Mouse (Mus musculus): Measurements from ENCODE around the gene Spata45. TPM values are rescaled to one million over a fixed set of nuclear protein-coding genes. Genes with fewer than 3 reads are reported as not detected.
"Not testable (repeated sequence)": the region's sequence is repeated elsewhere in the genome, so short reads cannot be mapped to it uniquely, and the experiment has no call there.

Spata45 gene
- polyA plus RNA-seq, 1 experiment from 2014 or later, result 0.86 TPM

- Histone ChIP-seq H3K36me3 (ENCODE audit: control insufficient read depth, insufficient read depth, low read length) (no peaks in the 10 kb centered on the region), H3K9me3 (replicated peaks; ENCODE audit: control insufficient read depth, low read length) (no peaks in the 10 kb centered on the region), H3K4me2 (no peak overlapping the region), H3K4me3 (ENCODE audit: low read depth, low read length) (no peak overlapping the region), H3K9ac (ENCODE audit: low read depth, low read length) (no peak overlapping the region), H3K27me3 (ENCODE audit: control insufficient read depth, insufficient read depth, low read length) (no peaks in the 10 kb centered on the region), H3K27ac (ENCODE audit: low read depth, low read length) (no peak overlapping the region), H3K4me1 (ENCODE audit: control insufficient read depth, insufficient read depth, low read length) (0 out of 2 replicates have a peak, but pooled peaks cover 8% of the 10 kb centered on the region)
- ATAC-seq (replicated peaks; ENCODE audit: insufficient number of reproducible peaks, low FRiP score, low TSS enrichment), result no peak
- 62% methylated on average over 10 of the region's 10 CpGs for WGBS (ENCODE audit: insufficient replicate concordance)
Observed at GRCm38 (mm10) chr1:191030182-191030581, 6.3 kb upstream of the Spata45 start.

DNA sequence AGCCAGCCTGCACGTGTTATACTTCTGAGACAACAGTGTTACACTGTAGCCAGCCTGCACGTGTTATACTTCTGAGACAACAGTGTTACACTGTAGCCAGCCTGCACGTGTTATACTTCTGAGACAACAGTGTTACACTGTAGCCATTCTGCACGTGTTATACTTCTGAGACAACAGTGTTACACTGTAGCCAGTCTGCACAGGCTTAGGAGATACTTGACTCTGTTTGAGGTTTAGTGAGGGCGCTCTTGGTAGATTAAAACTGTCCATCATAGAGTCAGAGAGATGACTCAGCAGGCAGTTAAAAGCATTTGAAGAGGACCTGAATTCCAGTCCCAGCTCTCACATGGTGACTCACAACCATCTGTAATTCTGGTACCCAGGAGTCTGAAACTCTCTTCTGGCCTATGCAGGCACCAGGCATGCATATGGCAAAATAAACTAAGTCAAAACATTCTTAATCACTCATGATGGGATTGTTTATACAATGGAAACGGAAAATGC is 5.5 kb upstream of the Spata45 start:
- not testable (repeated sequence) for H3K4me2 ChIP-seq; H3K4me3 ChIP-seq (ENCODE audit: low read depth, low read length); H3K9me3 ChIP-seq (replicated peaks; ENCODE audit: control insufficient read depth, low read length); H3K4me1 ChIP-seq (ENCODE audit: control insufficient read depth, insufficient read depth, low read length); H3K9ac ChIP-seq (ENCODE audit: low read depth, low read length); H3K27ac ChIP-seq (ENCODE audit: low read depth, low read length); H3K36me3 ChIP-seq (ENCODE audit: control insufficient read depth, insufficient read depth, low read length); ATAC-seq (replicated peaks; ENCODE audit: insufficient number of reproducible peaks, low FRiP score, low TSS enrichment); H3K27me3 ChIP-seq (ENCODE audit: control insufficient read depth, insufficient read depth, low read length)
- WGBS (ENCODE audit: insufficient replicate concordance), result 63% methylated on average over 6 of the region's 6 CpGs

GRCm38 (mm10) chr1:191035649-191036048 is 790 bp upstream of the Spata45 start:
- H3K4me2 ChIP-seq, result no peak overlapping the region
- no peaks in the 10 kb centered on the region for H3K36me3 ChIP-seq (ENCODE audit: control insufficient read depth, insufficient read depth, low read length)
- H3K9ac ChIP-seq (ENCODE audit: low read depth, low read length), result no peak overlapping the region
- no peaks in the 10 kb centered on the region for H3K9me3 ChIP-seq (replicated peaks; ENCODE audit: control insufficient read depth, low read length)
- ATAC-seq (replicated peaks; ENCODE audit: insufficient number of reproducible peaks, low FRiP score, low TSS enrichment), result no peak
- H3K4me3 ChIP-seq (ENCODE audit: low read depth, low read length), result no peak overlapping the region
- 34% methylated on average over 4 of the region's 4 CpGs for WGBS (ENCODE audit: insufficient replicate concordance)
- H3K27me3 ChIP-seq (ENCODE audit: control insufficient read depth, insufficient read depth, low read length), result no peaks in the 10 kb centered on the region
- H3K4me1 ChIP-seq (ENCODE audit: control insufficient read depth, insufficient read depth, low read length), result no peaks in the 10 kb centered on the region
- no peak overlapping the region for H3K27ac ChIP-seq (ENCODE audit: low read depth, low read length)

GRCm38 (mm10) chr1:191037999-191038398 is 1.6 kb downstream of the Spata45 start:
- Histone ChIP-seq H3K4me3 (ENCODE audit: low read depth, low read length) (no peak overlapping the region), H3K4me2 (no peak overlapping the region), H3K27me3 (ENCODE audit: control insufficient read depth, insufficient read depth, low read length) (no peaks in the 10 kb centered on the region), H3K9me3 (replicated peaks; ENCODE audit: control insufficient read depth, low read length) (no peaks in the 10 kb centered on the region), H3K36me3 (ENCODE audit: control insufficient read depth, insufficient read depth, low read length) (no peaks in the 10 kb centered on the region), H3K9ac (ENCODE audit: low read depth, low read length) (no peak overlapping the region), H3K27ac (ENCODE audit: low read depth, low read length) (no peak overlapping the region), H3K4me1 (ENCODE audit: control insufficient read depth, insufficient read depth, low read length) (no peaks in the 10 kb centered on the region)
- 89% methylated on average over 4 of the region's 4 CpGs for WGBS (ENCODE audit: insufficient replicate concordance)
- ATAC-seq (replicated peaks; ENCODE audit: insufficient number of reproducible peaks, low FRiP score, low TSS enrichment), result no peak

GRCm38 (mm10) chr1:191041352-191041751 is 4.9 kb downstream of the Spata45 start:
- no peaks in the 10 kb centered on the region for H3K27me3 ChIP-seq (ENCODE audit: control insufficient read depth, insufficient read depth, low read length)
- H3K36me3 ChIP-seq (ENCODE audit: control insufficient read depth, insufficient read depth, low read length), result no peaks in the 10 kb centered on the region
- H3K27ac ChIP-seq (ENCODE audit: low read depth, low read length), result no peak overlapping the region
- H3K9me3 ChIP-seq (replicated peaks; ENCODE audit: control insufficient read depth, low read length), result no peaks in the 10 kb centered on the region
- H3K4me1 ChIP-seq (ENCODE audit: control insufficient read depth, insufficient read depth, low read length), result no peaks in the 10 kb centered on the region
- no peak overlapping the region for H3K9ac ChIP-seq (ENCODE audit: low read depth, low read length)
- H3K4me3 ChIP-seq (ENCODE audit: low read depth, low read length), result no peak overlapping the region
- H3K4me2 ChIP-seq, result no peak overlapping the region
- ATAC-seq (replicated peaks; ENCODE audit: insufficient number of reproducible peaks, low FRiP score, low TSS enrichment), result no peak

- Histone ChIP-seq H3K4me2 (no peak overlapping the region), H3K9me3 (replicated peaks; ENCODE audit: control insufficient read depth, low read length) (no peaks in the 10 kb centered on the region), H3K9ac (ENCODE audit: low read depth, low read length) (no peak overlapping the region), H3K27ac (ENCODE audit: low read depth, low read length) (no peak overlapping the region), H3K27me3 (ENCODE audit: control insufficient read depth, insufficient read depth, low read length) (no peaks in the 10 kb centered on the region), H3K36me3 (ENCODE audit: control insufficient read depth, insufficient read depth, low read length) (no peaks in the 10 kb centered on the region), H3K4me1 (ENCODE audit: control insufficient read depth, insufficient read depth, low read length) (no peaks in the 10 kb centered on the region), H3K4me3 (ENCODE audit: low read depth, low read length) (no peak overlapping the region)
- 82% methylated on average over 5 of the region's 5 CpGs for WGBS (ENCODE audit: insufficient replicate concordance)
- ATAC-seq (replicated peaks; ENCODE audit: insufficient number of reproducible peaks, low FRiP score, low TSS enrichment), result no peak
Observed at GRCm38 (mm10) chr1:191042106-191042505, 5.7 kb downstream of the Spata45 start.

GRCm38 (mm10) chr1:191042688-191043087 is 6.2 kb downstream of the Spata45 start:
- no peak for ATAC-seq (replicated peaks; ENCODE audit: insufficient number of reproducible peaks, low FRiP score, low TSS enrichment)
- H3K36me3 ChIP-seq (ENCODE audit: control insufficient read depth, insufficient read depth, low read length), result no peaks in the 10 kb centered on the region
- no peaks in the 10 kb centered on the region for H3K4me1 ChIP-seq (ENCODE audit: control insufficient read depth, insufficient read depth, low read length)
- no peak overlapping the region for H3K9ac ChIP-seq (ENCODE audit: low read depth, low read length)
- no peaks in the 10 kb centered on the region for H3K27me3 ChIP-seq (ENCODE audit: control insufficient read depth, insufficient read depth, low read length)
- no peak overlapping the region for H3K4me3 ChIP-seq (ENCODE audit: low read depth, low read length)
- H3K27ac ChIP-seq (ENCODE audit: low read depth, low read length), result no peak overlapping the region
- H3K4me2 ChIP-seq, result no peak overlapping the region
- WGBS (ENCODE audit: insufficient replicate concordance), result 67% methylated on average over 3 of the region's 3 CpGs
- H3K9me3 ChIP-seq (replicated peaks; ENCODE audit: control insufficient read depth, low read length), result no peaks in the 10 kb centered on the region

DNA sequence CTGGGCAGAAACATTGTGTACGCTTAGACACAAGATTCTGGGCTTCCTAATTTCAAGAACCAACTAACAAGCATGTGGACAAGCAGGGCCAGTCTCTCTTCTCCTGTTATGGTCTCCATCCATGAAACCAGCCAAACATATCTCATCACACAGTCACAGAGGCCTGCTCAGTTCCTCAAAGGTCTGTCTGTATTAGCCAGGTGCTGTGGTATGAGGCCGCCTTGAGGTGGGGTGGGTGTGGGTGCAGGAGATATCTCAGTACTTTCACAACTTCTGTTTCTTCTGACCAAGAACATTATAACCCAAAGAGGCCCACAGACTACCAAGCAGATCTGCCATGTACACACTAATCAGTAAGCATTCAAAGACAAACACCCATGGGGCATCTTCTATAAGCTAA is 8.8 kb downstream of the Spata45 start:
- Histone ChIP-seq H3K9ac (ENCODE audit: low read depth, low read length) (no peak overlapping the region), H3K36me3 (ENCODE audit: control insufficient read depth, insufficient read depth, low read length) (no peaks in the 10 kb centered on the region), H3K9me3 (replicated peaks; ENCODE audit: control insufficient read depth, low read length) (no peaks in the 10 kb centered on the region), H3K4me3 (ENCODE audit: low read depth, low read length) (no peak overlapping the region), H3K27me3 (ENCODE audit: control insufficient read depth, insufficient read depth, low read length) (no peaks in the 10 kb centered on the region), H3K4me1 (ENCODE audit: control insufficient read depth, insufficient read depth, low read length) (no peaks in the 10 kb centered on the region), H3K27ac (ENCODE audit: low read depth, low read length) (no peak overlapping the region), H3K4me2 (no peak overlapping the region)
- no peak for ATAC-seq (replicated peaks; ENCODE audit: insufficient number of reproducible peaks, low FRiP score, low TSS enrichment)
- WGBS (ENCODE audit: insufficient replicate concordance), result 89% methylated on average over 2 of the region's 2 CpGs

GRCm38 (mm10) chr1:191046231-191046824 is 9.9 kb downstream of the Spata45 start:
- Histone ChIP-seq H3K4me1 (ENCODE audit: control insufficient read depth, insufficient read depth, low read length) (no peaks in the 10 kb centered on the region), H3K4me3 (ENCODE audit: low read depth, low read length) (no peak overlapping the region), H3K4me2 (no peak overlapping the region), H3K27me3 (ENCODE audit: control insufficient read depth, insufficient read depth, low read length) (no peaks in the 10 kb centered on the region), H3K9me3 (replicated peaks; ENCODE audit: control insufficient read depth, low read length) (no peaks in the 10 kb centered on the region), H3K36me3 (ENCODE audit: control insufficient read depth, insufficient read depth, low read length) (no peaks in the 10 kb centered on the region), H3K27ac (ENCODE audit: low read depth, low read length) (no peak overlapping the region), H3K9ac (ENCODE audit: low read depth, low read length) (no peak overlapping the region)
- 73% methylated on average over 7 of the region's 7 CpGs for WGBS (ENCODE audit: insufficient replicate concordance)
- no peak for ATAC-seq (replicated peaks; ENCODE audit: insufficient number of reproducible peaks, low FRiP score, low TSS enrichment)

Measured in heart, embryonic 11.5 days (tissue).